Mouse (Mus musculus) lung, postnatal 0 days (tissue): ENCODE measurements around the gene Arhgap19. TPM values are rescaled to one million over a fixed set of nuclear protein-coding genes. Genes with fewer than 3 reads are reported as not detected.

Source experiments
- ATAC-seq: fragments of 200-750 bp; cut with Nextera tagmentation; 2 replicates; pipeline ENCODE4 v1.8.0; 2017; ENCODE audit warnings: moderate library complexity
- DNase-seq: peaks from one replicate; pipeline ENCODE4 v3.0.0-alpha.2; 2016; ENCODE audit warnings: low spot score
- H3K27ac ChIP-seq: fragments of 300-500 bp; sonication (generic); 2 replicates; pipeline ENCODE4 v1.5.1; 2014; ENCODE audit warnings: antibody characterized with exemption, mild to moderate bottlenecking, low read length, mixed read lengths
- H3K27me3 ChIP-seq: fragments of 300-500 bp; sonication (generic); replicated peaks from 2 replicates; pipeline ENCODE4 v1.6.1; 2014; ENCODE audit warnings: low read length, mixed read lengths; ENCODE audit not compliant: insufficient read depth
- H3K36me3 ChIP-seq: fragments of 300-500 bp; sonication (generic); 2 replicates; pipeline ENCODE4 v1.6.1; 2014; ENCODE audit warnings: low read length, mixed read lengths; ENCODE audit not compliant: insufficient read depth
- H3K4me1 ChIP-seq: fragments of 300-500 bp; sonication (generic); 2 replicates; pipeline ENCODE4 v1.6.1; 2014; ENCODE audit warnings: antibody characterized with exemption, low read depth, low read length, mixed read lengths; ENCODE audit not compliant: insufficient read depth
- H3K4me2 ChIP-seq: fragments of 300-500 bp; sonication (generic); replicated peaks from 2 replicates; pipeline ENCODE4 v1.6.1; 2014; ENCODE audit warnings: low read depth, mild to moderate bottlenecking, low read length, moderate library complexity, mixed read lengths
- H3K4me3 ChIP-seq: fragments of 300-500 bp; sonication (generic); 2 replicates; pipeline ENCODE4 v1.5.1; 2014; ENCODE audit warnings: low read depth, low read length
- H3K9ac ChIP-seq: fragments of 300-500 bp; sonication (generic); replicated peaks from 2 replicates; pipeline ENCODE4 v1.6.1; 2014; ENCODE audit warnings: low read depth, mild to moderate bottlenecking
- H3K9me3 ChIP-seq: fragments of 300-500 bp; sonication (generic); 2 replicates; pipeline ENCODE4 v1.6.1; 2016; ENCODE audit warnings: low read length, mixed read lengths
- CTCF ChIP-seq: IDR thresholded peaks from 2 replicates; pipeline ENCODE4 v1.5.1; 2016; ENCODE audit warnings: antibody characterized with exemption, mild to moderate bottlenecking
- EP300 ChIP-seq: IDR thresholded peaks from 2 replicates; pipeline ENCODE4 v1.6.1; 2016; ENCODE audit warnings: antibody characterized with exemption, mild to moderate bottlenecking, control low read depth
- WGBS: fragments of 180-500 bp; shearing (Covaris S2); extraction: QIAGEN DNeasy Blood & Tissue Kit; methylation state at CpG from one replicate; pipeline ENCODE4 v1.1.7; 2014; 5-methylcytosine and 5-hydroxymethylcytosine counted together
- polyA plus RNA-seq: library from polyadenylated mRNA; unstranded; fragments of >200 nt; fragmentation: Nextera tagmentation; extraction: Ambion mirVana; gene quantifications from 2 replicates; pipeline ENCODE4 v1.2.1, GENCODE M21; 2015

The Arhgap19 gene
- polyA plus RNA-seq, 1 experiment from 2014 or later: 2.1 TPM

GRCm38 (mm10) chr19:41810074-41810473, 8.2 kb upstream of the Arhgap19 start:
- 72% methylated on average over 5 of the region's 5 CpGs for WGBS
- ATAC-seq: peak; percentile 38

DNA sequence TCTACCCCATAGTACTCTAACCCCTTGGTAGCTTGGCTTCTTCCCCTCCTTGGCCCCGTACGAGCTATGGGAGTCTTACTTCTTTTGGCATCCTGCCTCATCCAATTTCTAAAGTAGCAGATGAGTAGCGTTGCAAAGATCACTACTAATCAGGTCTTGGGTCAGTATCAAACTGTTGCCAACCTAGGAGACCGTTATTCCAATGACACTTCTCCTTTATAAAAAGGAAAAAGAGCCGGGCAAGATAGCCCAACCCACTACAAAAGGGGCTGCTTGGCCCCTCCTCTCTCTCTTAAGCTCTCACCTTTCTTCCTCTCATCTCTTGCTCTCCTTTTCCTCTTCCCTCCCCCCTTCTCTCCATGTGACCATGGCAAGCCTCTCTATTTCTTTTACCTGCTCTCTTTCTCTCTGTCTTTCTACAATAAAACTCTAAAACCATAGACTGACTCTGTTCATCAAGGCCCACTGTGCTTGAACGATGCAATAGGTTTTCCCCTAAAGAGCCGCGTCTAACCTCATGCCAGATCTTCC, 6.3 kb upstream of the Arhgap19 start:
- 71% methylated on average over 8 of the region's 8 CpGs for WGBS
- ATAC-seq (no peak), DNase-seq (no peak)
- H3K27me3 ChIP-seq: no peaks in the 10 kb centered on the region
- H3K9me3 ChIP-seq: no peaks in the 10 kb centered on the region
- no peak overlapping the region for H3K27ac ChIP-seq
- no peaks in the 10 kb centered on the region for H3K4me1 ChIP-seq
- no peak overlapping the region for H3K9ac ChIP-seq
- H3K4me3 ChIP-seq: no peak overlapping the region
- H3K4me2 ChIP-seq: no peak overlapping the region
- no peaks in the 10 kb centered on the region for H3K36me3 ChIP-seq
- TF ChIP-seq EP300: no peak
- no peak for TF ChIP-seq CTCF

More at GRCm38 (mm10) chr19:41810074-41810473, 8.2 kb upstream of the Arhgap19 start:
- Histone ChIP-seq H3K36me3 (no peaks in the 10 kb centered on the region), H3K27ac (no peak overlapping the region), H3K4me1 (no peaks in the 10 kb centered on the region), H3K9ac (no peak overlapping the region), H3K27me3 (no peaks in the 10 kb centered on the region), H3K9me3 (no peaks in the 10 kb centered on the region), H3K4me3 (no peak overlapping the region), H3K4me2 (no peak overlapping the region)
- TF ChIP-seq EP300: no peak
- TF ChIP-seq CTCF: no peak
- DNase-seq: peak; percentile 64

- Histone ChIP-seq H3K36me3 (no peaks in the 10 kb centered on the region), H3K27ac (no peak overlapping the region), H3K9ac (no peak overlapping the region), H3K4me1 (no peaks in the 10 kb centered on the region), H3K9me3 (no peaks in the 10 kb centered on the region), H3K4me3 (no peak overlapping the region), H3K4me2 (no peak overlapping the region), H3K27me3 (no peaks in the 10 kb centered on the region)
- TF ChIP-seq CTCF (no peak), EP300 (no peak)
- ATAC-seq: no peak
- WGBS: 70% methylated on average over 9 of the region's 9 CpGs
- no peak for DNase-seq
These were observed 5.7 kb upstream of the Arhgap19 start for GRCm38 (mm10) chr19:41807497-41807896.

- no peak for ATAC-seq
- H3K4me3 ChIP-seq: no peak overlapping the region
- WGBS: 90% methylated on average over 4 of the region's 4 CpGs
These were observed 4.0 kb upstream of the Arhgap19 start for GRCm38 (mm10) chr19:41805831-41806230.

GRCm38 (mm10) chr19:41803322-41803721, 1.5 kb upstream of the Arhgap19 start:
- Histone ChIP-seq H3K27ac (no peak overlapping the region), H3K27me3 (no peaks in the 10 kb centered on the region), H3K9me3 (no peaks in the 10 kb centered on the region), H3K36me3 (no peaks in the 10 kb centered on the region), H3K9ac (no peak overlapping the region), H3K4me2 (no peak overlapping the region), H3K4me1 (no peaks in the 10 kb centered on the region), H3K4me3 (no peak overlapping the region)
- WGBS: 39% methylated on average over 7 of the region's 7 CpGs
- DNase-seq: no peak
- no peak for ATAC-seq
- TF ChIP-seq EP300 (no peak), CTCF (peak; percentile 49)

More at GRCm38 (mm10) chr19:41805831-41806230, 4.0 kb upstream of the Arhgap19 start:
- Histone ChIP-seq H3K27me3 (no peaks in the 10 kb centered on the region), H3K36me3 (no peaks in the 10 kb centered on the region), H3K4me1 (no peaks in the 10 kb centered on the region), H3K9ac (no peak overlapping the region), H3K9me3 (no peaks in the 10 kb centered on the region), H3K27ac (no peak overlapping the region), H3K4me2 (no peak overlapping the region)
- TF ChIP-seq CTCF (peak; percentile 50), EP300 (no peak)
- no peak for DNase-seq

DNA sequence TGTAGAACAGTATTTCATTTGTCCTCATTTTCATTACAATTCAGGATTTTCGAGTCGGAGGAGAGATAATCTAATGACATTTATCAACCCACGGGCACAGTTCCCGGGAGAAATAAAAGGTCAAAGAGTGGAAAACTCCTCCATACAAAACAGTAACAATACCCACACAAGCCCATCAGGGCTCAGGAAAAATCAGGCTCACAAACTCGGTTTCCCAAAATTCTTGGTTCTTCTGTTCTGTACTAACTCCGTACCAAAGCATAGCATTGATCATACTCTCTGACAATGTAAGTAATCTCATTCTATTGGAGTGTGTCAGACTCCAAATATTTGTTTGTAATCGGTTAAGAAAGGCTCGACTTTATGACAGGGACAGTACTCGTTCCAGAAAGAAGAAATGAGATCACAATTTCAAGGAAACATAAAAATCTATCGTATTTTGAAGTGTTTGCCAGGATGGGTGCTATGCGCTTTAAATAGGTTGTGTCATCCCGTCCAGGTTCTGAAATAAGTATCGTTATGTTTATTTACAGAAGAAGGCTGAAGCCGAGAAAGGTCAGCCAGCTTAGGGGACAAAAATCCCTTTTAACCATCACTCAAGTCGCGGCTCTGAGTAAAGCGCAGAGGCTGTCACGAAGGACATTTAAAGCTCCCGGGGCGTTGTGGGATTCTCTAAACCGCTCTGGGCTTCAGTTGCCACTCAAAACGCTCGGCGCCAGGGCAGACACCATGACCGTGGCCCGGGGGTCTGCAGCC, 683 bp downstream of the Arhgap19 start:
- Histone ChIP-seq H3K36me3 (no peaks in the 10 kb centered on the region), H3K27ac (peak overlapping the region; percentile 29), H3K9ac (peak overlapping the region; percentile 35), H3K9me3 (no peaks in the 10 kb centered on the region), H3K4me1 (no peaks in the 10 kb centered on the region), H3K4me3 (peak overlapping the region; percentile 68), H3K4me2 (peak overlapping the region; percentile 71), H3K27me3 (no peaks in the 10 kb centered on the region)
- ATAC-seq (peak; percentile 21; the same call in 1 of the 2 replicates), DNase-seq (no peak)
- TF ChIP-seq EP300 (no peak), CTCF (no peak)
- 1% methylated on average over 26 of the region's 26 CpGs for WGBS
